Mouse (Mus musculus) urinary bladder, postnatal 25 days (tissue): ENCODE results near the gene Gas2l1.
"Not testable (repeated sequence)": the region's sequence is repeated elsewhere in the genome, so short reads cannot be mapped to it uniquely, and the experiment has no call there.

Source experiments
- DNase-seq: peaks from one replicate; pipeline ENCODE4 v3.0.0; 2022; ENCODE audit warnings: low spot score

Gas2l1 gene

GRCm38 (mm10) chr11:5065056-5065821, at the start of gene Gas2l1:
Gas2l1 (minus strand) TSS chr11:5065327.
- peak; percentile 91 for DNase-seq

GRCm38 (mm10) chr11:5113645-5114044, 48.5 kb upstream of the Gas2l1 start:
- no peak for DNase-seq

GRCm38 (mm10) chr11:5109441-5109840, 44.3 kb upstream of the Gas2l1 start:
- DNase-seq, result no peak

- DNase-seq, result no peak
These were observed 38.9 kb upstream of the Gas2l1 start for GRCm38 (mm10) chr11:5103986-5104509.

GRCm38 (mm10) chr11:5102384-5102783, 37.3 kb upstream of the Gas2l1 start:
- DNase-seq, result no peak

- DNase-seq, result no peak
These were observed 36.5 kb upstream of the Gas2l1 start for GRCm38 (mm10) chr11:5101641-5102040.

- no peak for DNase-seq
These were observed 35.7 kb upstream of the Gas2l1 start for GRCm38 (mm10) chr11:5100801-5101200.

- DNase-seq, result no peak
These were observed 35.2 kb upstream of the Gas2l1 start for GRCm38 (mm10) chr11:5100283-5100682.

GRCm38 (mm10) chr11:5099576-5100183, 34.6 kb upstream of the Gas2l1 start:
- peak; percentile 76 for DNase-seq

- DNase-seq, result peak; percentile 99
These were observed 33.8 kb upstream of the Gas2l1 start, which contains the start of the genes Rhbdd3 and Ewsr1 for GRCm38 (mm10) chr11:5098736-5099542. Rhbdd3 (plus strand) TSS chr11:5098926. Ewsr1 (minus strand) TSS chr11:5099266.

GRCm38 (mm10) chr11:5098035-5098735, 33.1 kb upstream of the Gas2l1 start:
- DNase-seq, result peak; percentile 38

GRCm38 (mm10) chr11:5096480-5097020, 31.4 kb upstream of the Gas2l1 start:
- no peak for DNase-seq

- no peak for DNase-seq
These were observed 30.8 kb upstream of the Gas2l1 start for GRCm38 (mm10) chr11:5095877-5096276.

- DNase-seq, result no peak
These were observed 26.6 kb upstream of the Gas2l1 start for GRCm38 (mm10) chr11:5091706-5092105.

- DNase-seq, result no peak
These were observed 24.0 kb upstream of the Gas2l1 start for GRCm38 (mm10) chr11:5089147-5089546.

GRCm38 (mm10) chr11:5076843-5077242, 11.7 kb upstream of the Gas2l1 start:
- DNase-seq, result not testable (repeated sequence)

- no peak for DNase-seq
These were observed 10.6 kb upstream of the Gas2l1 start for GRCm38 (mm10) chr11:5075760-5076159.

GRCm38 (mm10) chr11:5074882-5075281, 9.8 kb upstream of the Gas2l1 start:
- no peak for DNase-seq

GRCm38 (mm10) chr11:5068126-5068971, 3.2 kb upstream of the Gas2l1 start:
- DNase-seq, result no peak

GRCm38 (mm10) chr11:5067063-5067462, 1.9 kb upstream of the Gas2l1 start:
- no peak for DNase-seq
